Mouse (Mus musculus) lung, embryonic 15.5 days (tissue): ENCODE data around the gene Utp6. TPM values are rescaled to one million over a fixed set of nuclear protein-coding genes. Genes with fewer than 3 reads are reported as not detected.
A peak's percentile ranks its signal among the peaks of the same experiment; 100 is the strongest.
"Not testable (repeated sequence)": the region's sequence is repeated elsewhere in the genome, so short reads cannot be mapped to it uniquely, and the experiment has no call there.

ENCODE experiments used
- ATAC-seq: fragments of 200-750 bp; cut with Nextera tagmentation; 2 replicates; pipeline ENCODE4 v1.8.0; 2017; ENCODE audit warnings: moderate number of reproducible peaks, borderline replicate concordance; ENCODE audit not compliant: low FRiP score, low TSS enrichment; ENCODE audit errors: extremely low read depth
- H3K27ac ChIP-seq: fragments of 300-500 bp; sonication (generic); 2 replicates; pipeline ENCODE4 v1.5.1; 2015; ENCODE audit warnings: moderate library complexity, mild to moderate bottlenecking, inconsistent platforms
- H3K27me3 ChIP-seq: fragments of 300-500 bp; sonication (generic); 2 replicates; pipeline ENCODE4 v1.6.1; 2015; ENCODE audit warnings: inconsistent platforms
- H3K36me3 ChIP-seq: fragments of 300-500 bp; sonication (generic); 2 replicates; pipeline ENCODE4 v1.6.1; 2015; ENCODE audit warnings: inconsistent platforms
- H3K4me1 ChIP-seq: fragments of 300-500 bp; sonication (generic); 2 replicates; pipeline ENCODE4 v1.6.1; 2015; ENCODE audit warnings: inconsistent platforms
- H3K4me2 ChIP-seq: fragments of 300-500 bp; sonication (generic); 2 replicates; pipeline ENCODE4 v1.6.1; 2015; ENCODE audit warnings: inconsistent platforms, mild to moderate bottlenecking, moderate library complexity
- H3K4me3 ChIP-seq: fragments of 300-500 bp; sonication (generic); 2 replicates; pipeline ENCODE4 v1.5.1; 2015; ENCODE audit warnings: mild to moderate bottlenecking, inconsistent platforms
- H3K9ac ChIP-seq: fragments of 300-500 bp; sonication (generic); 2 replicates; pipeline ENCODE4 v1.6.1; 2015; ENCODE audit warnings: inconsistent platforms
- H3K9me3 ChIP-seq: fragments of 300-500 bp; sonication (generic); 2 replicates; pipeline ENCODE4 v1.6.1; 2016; ENCODE audit warnings: inconsistent platforms
- WGBS: fragments of 180-500 bp; shearing (Covaris S2); methylation state at CpG from one replicate; pipeline ENCODE4 v1.1.7; 2015; 5-methylcytosine and 5-hydroxymethylcytosine counted together
- polyA plus RNA-seq: library from polyadenylated mRNA; unstranded; fragments of >200 nt; fragmentation: Nextera tagmentation; extraction: Ambion mirVana; gene quantifications from 2 replicates; pipeline ENCODE4 v1.2.1, GENCODE M21; 2015

Utp6 gene
- 50.4 and 55.0 TPM in 2 replicates for polyA plus RNA-seq

DNA sequence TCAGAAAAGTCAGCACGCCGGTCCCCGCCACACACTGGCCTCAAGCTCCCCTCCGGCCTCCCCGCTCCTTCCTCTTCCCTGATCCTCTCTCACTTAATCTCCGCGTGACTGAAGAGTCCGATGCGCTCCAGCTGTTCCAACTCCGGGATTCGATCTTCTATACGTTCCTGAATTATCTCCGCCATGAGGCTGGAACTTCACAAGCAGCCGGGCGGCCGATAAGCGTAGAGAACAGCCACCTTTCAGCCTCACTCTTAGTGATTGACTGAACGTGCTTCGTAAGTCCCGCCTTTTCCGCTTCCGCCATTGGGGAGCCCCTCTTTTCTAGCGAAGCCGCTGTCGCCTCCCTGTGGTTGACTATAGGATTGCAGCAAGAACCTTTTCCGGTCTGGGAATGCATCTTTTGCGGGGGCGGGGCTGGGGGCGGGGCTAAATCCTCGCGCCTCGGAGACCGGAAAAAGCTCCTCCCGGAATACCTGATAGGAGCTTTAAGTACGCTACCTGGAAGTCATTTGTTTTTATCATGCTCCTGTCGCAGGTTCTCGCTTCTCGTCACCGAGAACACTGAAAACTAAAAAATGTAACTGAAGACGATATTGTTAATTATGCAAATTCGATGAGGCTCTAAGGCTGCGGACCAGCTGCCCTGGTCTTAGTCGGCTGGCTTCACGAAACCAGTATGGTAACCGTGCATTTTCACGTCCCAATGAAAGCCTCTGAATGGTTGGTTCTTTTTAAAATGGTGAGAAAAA lies at the start of gene Utp6:
Gene Utp6 (minus strand): TSS at position 266 of the 752 bp plus-strand sequence.
- peaks cover 17% of the 10 kb centered on the region for H3K4me1 ChIP-seq
- peaks cover 23% of the 10 kb centered on the region for H3K36me3 ChIP-seq
- WGBS, result under 1% methylated on average over 46 of the region's 46 CpGs
- H3K4me2 ChIP-seq, result peak within 1 kb of the TSS; percentile 77
- H3K4me3 ChIP-seq, result peak within 1 kb of the TSS; percentile 78
- H3K27me3 ChIP-seq, result no peaks in the 10 kb centered on the region
- ATAC-seq, result peak; percentile 92
- peak within 1 kb of the TSS; percentile 68 for H3K9ac ChIP-seq
- H3K9me3 ChIP-seq, result no peaks in the 10 kb centered on the region
- peak within 1 kb of the TSS; percentile 78 for H3K27ac ChIP-seq

DNA sequence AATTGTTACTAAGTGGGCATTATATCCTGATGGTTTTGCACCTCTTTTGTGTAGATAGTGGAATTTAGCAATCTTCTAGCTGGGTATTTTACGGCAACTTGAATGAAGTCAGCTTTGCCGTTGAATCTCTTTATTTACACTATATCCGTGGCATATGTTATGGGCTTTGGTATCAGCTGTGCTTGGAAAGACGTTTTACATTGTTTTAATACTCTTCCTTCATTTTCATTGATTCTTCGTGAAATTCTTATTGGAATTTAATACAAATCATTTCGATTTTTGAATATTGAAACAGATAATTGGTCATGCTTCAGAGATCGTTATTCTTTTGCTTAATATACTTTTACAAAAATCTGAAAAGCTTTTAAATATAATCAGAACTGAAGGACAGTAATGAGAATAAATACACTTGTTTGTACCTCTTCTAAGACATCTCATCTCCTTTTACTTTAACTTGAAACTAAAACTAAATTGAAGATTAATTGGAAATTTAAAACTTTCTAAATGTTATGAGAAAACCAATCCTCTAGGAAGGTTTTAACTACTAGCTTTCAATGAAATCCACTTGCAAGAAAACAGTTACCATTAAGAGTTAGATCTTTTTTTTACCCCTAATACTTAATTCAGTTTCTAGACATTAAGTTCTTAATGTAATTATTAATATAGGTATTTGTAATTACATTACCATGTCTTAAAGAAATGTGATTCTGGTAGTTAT lies 32.2 kb upstream of the Utp6 start:
- no peaks in the 10 kb centered on the region for H3K27me3 ChIP-seq
- peaks cover 3% of the 10 kb centered on the region for H3K4me1 ChIP-seq
- H3K27ac ChIP-seq, result peak overlapping the region; percentile 100
- WGBS, result 3% methylated on average over 7 of the region's 7 CpGs
- no peak for ATAC-seq
- H3K9ac ChIP-seq, result peak overlapping the region; percentile 98
- H3K4me2 ChIP-seq, result peak overlapping the region; percentile 58
- no peaks in the 10 kb centered on the region for H3K9me3 ChIP-seq
- peak overlapping the region; percentile 99 for H3K4me3 ChIP-seq
- H3K36me3 ChIP-seq, result peaks cover 20% of the 10 kb centered on the region

DNA sequence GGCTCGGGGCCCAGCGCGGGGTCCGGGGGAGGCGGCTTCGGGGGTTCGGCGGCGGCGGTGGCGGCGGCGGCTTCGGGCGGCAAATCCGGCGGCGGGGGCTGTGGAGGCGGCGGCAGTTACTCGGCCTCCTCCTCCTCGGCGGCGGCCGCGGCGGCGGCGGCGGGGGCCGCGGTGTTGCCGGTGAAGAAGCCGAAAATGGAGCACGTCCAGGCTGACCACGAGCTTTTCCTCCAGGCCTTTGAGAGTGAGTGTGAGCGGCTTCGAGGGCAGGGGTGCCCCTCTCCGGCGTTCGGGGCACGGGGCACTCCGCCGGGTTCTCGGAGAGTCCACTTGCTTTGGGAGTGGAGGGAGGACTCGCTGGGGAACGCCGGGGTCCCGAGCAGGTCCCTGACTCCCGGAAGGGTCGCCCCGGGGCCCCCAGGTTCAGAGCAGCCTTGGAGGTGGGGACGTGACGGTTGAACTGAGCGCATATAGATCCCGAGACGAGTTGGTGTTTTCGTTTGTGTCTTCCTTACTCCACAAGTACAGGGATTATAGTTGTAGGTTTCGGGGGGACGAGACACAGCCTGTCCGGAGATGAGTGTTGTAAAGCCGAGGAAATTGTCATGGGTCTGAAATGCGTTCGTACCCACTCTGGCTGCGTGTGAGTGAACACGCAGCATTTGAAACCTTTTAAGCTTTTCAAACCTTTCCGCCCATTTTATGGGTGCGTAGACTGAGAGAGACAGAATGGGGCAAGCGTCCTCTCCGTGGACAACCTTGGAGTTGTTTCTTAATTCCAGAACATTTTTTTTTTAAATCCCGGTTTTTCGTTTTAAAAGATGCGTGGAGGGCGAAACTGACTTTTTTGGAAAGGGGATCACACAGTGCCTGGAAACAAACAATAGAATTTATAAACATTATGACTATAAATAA lies 31.4 kb upstream of the Utp6 start:
- H3K9me3 ChIP-seq, result no peaks in the 10 kb centered on the region
- under 1% methylated on average over 63 of the region's 74 CpGs for WGBS
- H3K9ac ChIP-seq, result peak overlapping the region; percentile 98
- peaks cover 17% of the 10 kb centered on the region for H3K36me3 ChIP-seq
- H3K27ac ChIP-seq, result peak overlapping the region; percentile 100
- no peaks in the 10 kb centered on the region for H3K27me3 ChIP-seq
- H3K4me1 ChIP-seq, result peaks cover 3% of the 10 kb centered on the region
- peak overlapping the region; percentile 58 for H3K4me2 ChIP-seq
- ATAC-seq, result peak; percentile 36
- H3K4me3 ChIP-seq, result peak overlapping the region; percentile 99

DNA sequence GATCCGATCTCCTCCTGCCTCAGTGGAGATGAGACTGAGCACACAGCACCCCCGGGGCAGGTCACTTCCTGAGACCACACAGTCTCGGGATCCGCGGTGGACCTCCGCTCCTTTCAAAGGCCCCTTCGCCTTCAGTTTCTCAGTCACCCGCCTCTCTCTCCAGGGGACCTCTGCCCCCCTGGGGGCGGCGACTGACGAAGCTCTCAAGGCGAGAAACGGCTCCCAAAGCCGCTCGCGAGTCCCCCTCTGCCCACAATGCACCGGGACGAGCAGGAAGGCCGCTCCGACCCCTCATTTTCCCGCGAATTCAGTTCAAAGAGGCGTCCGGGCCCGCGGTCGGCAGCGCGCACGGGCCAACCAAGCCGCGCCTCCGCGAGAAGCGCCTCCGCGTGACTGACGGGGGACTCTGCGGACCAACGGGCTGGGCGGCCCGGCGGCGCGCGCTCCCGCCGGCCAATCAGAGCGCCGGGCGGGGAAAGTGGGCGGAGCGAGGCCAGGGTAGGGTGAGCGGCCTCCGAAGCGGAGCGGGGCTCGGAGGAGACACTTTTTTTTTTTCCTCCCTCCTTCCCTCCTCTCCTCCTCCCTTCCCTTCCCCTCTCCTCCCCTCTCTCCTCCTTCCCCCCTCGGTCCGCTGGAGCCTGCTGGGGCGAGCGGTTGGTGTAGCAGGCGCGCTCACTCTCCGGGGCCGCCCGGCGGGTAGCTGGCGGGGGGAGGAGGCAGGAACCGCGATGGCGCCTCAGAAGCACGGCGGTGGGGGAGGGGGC lies 30.6 kb upstream of the Utp6 start, which contains the start of gene Suz12:
Gene Suz12 (plus strand): TSS at position 515 of the 764 bp plus-strand sequence.
- peaks cover 13% of the 10 kb centered on the region for H3K36me3 ChIP-seq
- under 1% methylated on average over 68 of the region's 74 CpGs for WGBS
- peak; percentile 96 for ATAC-seq
- H3K4me3 ChIP-seq, result peak within 1 kb of the TSS; percentile 99
- peaks cover 3% of the 10 kb centered on the region for H3K4me1 ChIP-seq
- H3K4me2 ChIP-seq, result peak within 1 kb of the TSS; percentile 84
- H3K27ac ChIP-seq, result peak within 1 kb of the TSS; percentile 100
- no peaks in the 10 kb centered on the region for H3K9me3 ChIP-seq
- H3K27me3 ChIP-seq, result no peaks in the 10 kb centered on the region
- peak within 1 kb of the TSS; percentile 98 for H3K9ac ChIP-seq

DNA sequence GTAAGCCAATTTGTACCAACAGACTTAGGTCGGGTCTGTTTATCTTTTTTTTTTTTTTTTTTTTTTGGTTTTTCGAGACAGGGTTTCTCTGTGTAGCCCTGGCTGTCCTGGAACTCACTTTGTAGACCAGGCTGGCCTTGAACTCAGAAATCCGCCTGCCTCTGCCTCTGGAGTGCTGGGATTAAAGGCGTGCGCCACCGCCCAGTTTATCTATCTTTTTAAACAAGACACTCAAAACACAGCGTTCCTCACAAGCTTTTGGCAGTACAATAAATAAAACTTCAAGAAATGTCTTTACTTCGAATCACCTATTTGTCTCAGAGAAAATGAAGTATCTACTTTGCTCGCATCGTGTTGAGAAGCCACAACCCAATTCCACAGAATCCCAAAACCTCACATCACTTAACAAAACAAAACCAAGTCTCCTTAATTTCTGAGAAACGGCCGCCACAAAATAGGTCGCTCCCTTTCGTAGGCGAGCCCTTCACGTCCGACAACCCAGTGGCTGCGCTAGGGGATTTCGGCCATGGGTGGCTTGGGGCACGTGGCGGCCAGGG lies 29.9 kb upstream of the Utp6 start:
- Histone ChIP-seq H3K4me2 (peak overlapping the region; percentile 84), H3K27me3 (no peaks in the 10 kb centered on the region), H3K4me1 (peaks cover 3% of the 10 kb centered on the region), H3K9ac (peak overlapping the region; percentile 75), H3K9me3 (no peaks in the 10 kb centered on the region), H3K4me3 (peak overlapping the region; percentile 99), H3K36me3 (peaks cover 10% of the 10 kb centered on the region), H3K27ac (peak overlapping the region; percentile 95)
- no peak for ATAC-seq
- WGBS, result 22% methylated on average over 20 of the region's 21 CpGs

DNA sequence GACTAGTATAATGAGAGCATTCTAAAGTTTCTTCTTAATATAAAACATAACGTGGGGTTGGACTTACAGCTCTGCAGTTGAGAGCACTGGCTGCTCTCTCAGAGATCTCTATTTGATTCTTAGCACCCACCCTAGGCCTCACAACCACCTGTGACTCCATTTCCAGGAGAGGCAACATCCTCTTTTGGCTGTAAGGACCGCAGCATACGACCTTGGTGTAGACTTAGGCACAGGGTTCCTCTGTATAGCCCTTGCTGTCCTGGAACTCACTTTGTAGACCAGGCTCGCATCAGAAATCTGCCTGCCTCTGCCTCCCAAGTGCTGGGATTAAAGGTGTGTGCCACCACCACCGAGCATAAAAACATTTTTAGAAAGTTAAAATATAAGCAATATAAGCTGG lies 29.4 kb upstream of the Utp6 start:
- Histone ChIP-seq H3K9ac (no peak overlapping the region), H3K27ac (no peak overlapping the region), H3K36me3 (peaks cover 7% of the 10 kb centered on the region; the same call in 1 of the 2 replicates), H3K27me3 (no peaks in the 10 kb centered on the region), H3K9me3 (no peaks in the 10 kb centered on the region), H3K4me2 (no peak overlapping the region), H3K4me1 (peaks cover 3% of the 10 kb centered on the region), H3K4me3 (no peak overlapping the region)
- no peak for ATAC-seq
- WGBS, result 91% methylated on average over 5 of the region's 5 CpGs

DNA sequence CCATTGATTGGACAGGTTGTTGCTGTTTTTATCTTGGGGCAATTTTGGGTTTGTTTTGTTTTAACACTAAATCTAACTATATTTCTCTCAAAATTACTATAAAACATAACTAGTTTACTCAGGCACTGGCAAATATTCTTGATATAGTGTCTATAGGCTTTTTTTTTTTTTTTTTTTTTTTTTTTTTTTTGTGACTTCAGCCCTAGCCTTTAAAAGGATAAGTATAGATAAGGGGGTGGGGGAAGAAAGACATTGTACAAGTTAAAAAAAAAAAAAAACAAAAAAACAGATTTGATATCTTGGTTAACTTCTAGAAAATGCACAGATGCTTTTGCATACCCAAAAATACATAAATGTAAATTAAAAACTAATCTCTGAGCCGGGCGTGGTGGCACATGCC lies 27.9 kb upstream of the Utp6 start:
- no peak for ATAC-seq

DNA sequence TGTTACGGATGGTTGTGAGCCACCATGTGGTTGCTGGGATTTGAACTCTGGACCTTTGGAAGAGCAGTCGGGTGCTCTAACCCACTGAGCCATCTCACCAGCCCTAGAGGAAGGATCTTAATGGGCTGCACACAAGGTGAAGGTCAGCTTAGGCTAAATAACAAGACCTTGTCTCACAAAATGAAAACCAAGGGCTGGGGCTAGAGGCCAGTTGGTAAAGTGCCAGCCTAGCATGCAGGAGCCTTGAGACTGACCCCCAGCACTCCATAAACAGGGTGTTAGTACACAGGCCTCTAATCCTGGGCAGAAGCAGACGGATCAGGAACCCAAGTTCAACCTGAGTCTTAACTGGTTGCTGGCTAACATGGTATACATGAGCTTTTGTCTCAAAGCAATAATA lies 25.7 kb upstream of the Utp6 start:
- 83% methylated on average over 3 of the region's 3 CpGs for WGBS
- Histone ChIP-seq H3K9ac (no peak overlapping the region), H3K9me3 (no peaks in the 10 kb centered on the region), H3K27ac (no peak overlapping the region), H3K36me3 (no peaks in the 10 kb centered on the region), H3K4me3 (no peak overlapping the region), H3K4me2 (no peak overlapping the region), H3K4me1 (no peaks in the 10 kb centered on the region), H3K27me3 (no peaks in the 10 kb centered on the region)
- no peak for ATAC-seq

More for the DNA sequence above, 27.9 kb upstream of the Utp6 start:
- H3K27me3 ChIP-seq, result no peaks in the 10 kb centered on the region
- no peak overlapping the region for H3K4me3 ChIP-seq
- no peaks in the 10 kb centered on the region for H3K9me3 ChIP-seq
- H3K36me3 ChIP-seq, result no peaks in the 10 kb centered on the region
- peaks cover under 1% of the 10 kb centered on the region for H3K4me1 ChIP-seq
- no peak overlapping the region for H3K9ac ChIP-seq
- no peak overlapping the region for H3K27ac ChIP-seq
- H3K4me2 ChIP-seq, result no peak overlapping the region
- 80% methylated on average over 2 of the region's 2 CpGs for WGBS

DNA sequence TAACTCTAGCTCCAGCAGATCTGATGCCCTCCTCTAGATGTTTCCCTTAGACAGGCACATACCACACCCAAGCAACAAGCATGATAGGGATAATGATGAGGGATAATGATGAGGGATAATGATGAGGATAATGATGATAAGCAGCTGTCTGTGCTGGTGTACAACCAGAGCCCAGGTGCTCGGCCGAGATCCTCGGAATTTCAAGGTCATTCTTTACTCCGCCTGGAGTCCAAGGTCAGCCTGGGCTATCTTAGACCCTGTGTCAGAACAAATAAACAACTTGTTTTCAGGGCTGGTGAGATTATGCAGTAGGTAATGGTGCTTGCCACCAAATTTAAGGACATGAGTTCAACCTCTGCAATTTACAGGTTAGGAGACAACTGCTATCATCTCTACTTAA lies 24.7 kb upstream of the Utp6 start:
- no peaks in the 10 kb centered on the region for H3K27me3 ChIP-seq
- H3K9ac ChIP-seq, result no peak overlapping the region
- H3K9me3 ChIP-seq, result no peaks in the 10 kb centered on the region
- ATAC-seq, result no peak
- WGBS, result 70% methylated on average over 4 of the region's 4 CpGs
- H3K36me3 ChIP-seq, result no peaks in the 10 kb centered on the region
- H3K4me1 ChIP-seq, result no peaks in the 10 kb centered on the region
- H3K4me2 ChIP-seq, result no peak overlapping the region
- no peak overlapping the region for H3K4me3 ChIP-seq
- H3K27ac ChIP-seq, result no peak overlapping the region

DNA sequence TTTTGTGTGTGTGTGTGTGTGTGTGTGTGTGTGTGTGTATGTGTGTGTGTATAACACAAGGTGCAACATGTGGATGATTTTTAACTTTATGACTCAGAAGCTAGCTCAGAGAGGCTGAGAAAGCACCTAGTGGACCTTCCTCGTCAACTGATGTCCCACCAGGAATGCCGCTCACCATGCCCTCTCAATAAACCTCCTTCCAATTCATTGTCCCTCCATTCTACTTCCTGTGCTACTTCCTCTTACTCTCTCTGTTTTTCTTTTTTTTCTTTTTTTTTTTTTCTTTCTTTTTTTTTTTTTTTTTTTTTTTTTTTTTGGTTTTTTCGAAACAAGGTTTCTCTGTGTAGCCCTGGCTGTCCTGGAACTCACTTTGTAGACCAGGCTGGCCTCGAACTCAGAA lies 15.6 kb upstream of the Utp6 start:
- H3K36me3 ChIP-seq, H3K4me2 ChIP-seq, H3K4me3 ChIP-seq, ATAC-seq, H3K9ac ChIP-seq, H3K9me3 ChIP-seq, H3K27ac ChIP-seq: not testable (repeated sequence)
- H3K4me1 ChIP-seq, result peaks cover 13% of the 10 kb centered on the region
- H3K27me3 ChIP-seq, result peaks cover 27% of the 10 kb centered on the region
- 84% methylated on average over 4 of the region's 4 CpGs for WGBS

DNA sequence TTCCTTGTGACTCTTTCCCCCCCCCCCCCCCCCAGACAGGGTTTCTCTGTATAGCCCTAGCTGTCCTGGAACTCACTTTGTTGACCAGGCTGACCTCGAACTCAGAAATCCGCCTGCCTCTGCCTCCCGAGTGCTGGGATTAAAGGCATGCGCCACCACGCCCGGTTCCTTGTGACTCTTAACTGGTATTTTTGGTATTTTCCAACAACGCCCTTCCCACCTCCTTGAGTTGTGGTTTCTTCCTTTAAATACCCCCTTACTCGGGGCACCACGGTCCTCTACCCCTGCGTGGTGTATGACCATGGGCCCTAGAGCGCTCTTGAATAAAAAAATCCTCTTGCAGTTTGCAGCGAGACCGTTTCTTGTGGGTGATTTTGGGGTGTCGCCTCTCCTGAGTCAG lies 14.9 kb upstream of the Utp6 start:
- not testable (repeated sequence) for H3K4me3 ChIP-seq, H3K9ac ChIP-seq, H3K4me2 ChIP-seq, H3K9me3 ChIP-seq, ATAC-seq, H3K27ac ChIP-seq, H3K36me3 ChIP-seq
- 92% methylated on average over 14 of the region's 14 CpGs for WGBS
- peaks cover 13% of the 10 kb centered on the region for H3K4me1 ChIP-seq
- H3K27me3 ChIP-seq, result peaks cover 33% of the 10 kb centered on the region
